Mouse (Mus musculus) stomach, postnatal 0 days (tissue): ENCODE measurements at regions not wholly inside any gene's neighbourhood (a gene's known extent, or its start where the extent isn't known, plus 50 kb on each side); places are given as distances from the start of the nearest gene placed in this dataset.

Source experiments
- CTCF ChIP-seq: IDR thresholded peaks from 2 replicates; pipeline ENCODE4 v1.5.1; 2016; ENCODE audit warnings: antibody characterized with exemption, low read depth, mild to moderate bottlenecking, moderate library complexity
- EP300 ChIP-seq: optimal IDR thresholded peaks from 2 replicates; pipeline ENCODE3; 2016; ENCODE audit warnings: antibody characterized with exemption

DNA sequence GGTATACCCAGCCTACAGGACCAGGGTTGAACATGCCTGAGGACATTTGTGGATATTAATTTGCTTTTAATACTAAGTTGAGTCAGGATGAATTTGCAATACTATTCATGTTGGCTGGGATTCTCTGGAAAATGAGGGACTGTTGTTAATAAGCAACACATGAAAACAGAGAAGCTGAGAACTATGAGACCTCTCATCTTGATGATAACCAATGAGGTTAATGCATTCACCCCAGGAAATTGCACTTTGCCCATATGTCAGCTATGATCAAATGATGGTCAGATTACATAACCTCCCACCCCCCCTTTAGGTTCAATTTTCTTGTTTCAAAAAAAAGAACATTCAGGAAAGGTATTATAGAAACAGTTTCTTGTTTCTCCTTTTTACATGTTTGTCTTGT lies 50.1 kb upstream of the Uxs1 start:
- TF ChIP-seq CTCF: no peak
- no peak for TF ChIP-seq EP300
